Mouse (Mus musculus) thymus, adult 2 months (tissue): ENCODE results near the gene Fam43a. TPM values are rescaled to one million over a fixed set of nuclear protein-coding genes. Genes with fewer than 3 reads are reported as not detected.

ENCODE experiments used
- DNase-seq: peaks from one replicate; pipeline ENCODE4 v3.0.0; 2021
- H3K27ac ChIP-seq: fragments of 200-500 bp; 2 replicates; pipeline ENCODE4 v1.5.1; 2012; ENCODE audit warnings: low read length, control low read depth; ENCODE audit not compliant: control insufficient read depth, insufficient read depth
- H3K27me3 ChIP-seq: fragments of 200-500 bp; 2 replicates; pipeline ENCODE4 v1.6.1; 2012; ENCODE audit warnings: mild to moderate bottlenecking, low read length, moderate library complexity, mixed read lengths; ENCODE audit not compliant: control insufficient read depth, insufficient read depth
- H3K36me3 ChIP-seq: fragments of 200-500 bp; 2 replicates; pipeline ENCODE4 v1.6.1; 2012; ENCODE audit warnings: mild to moderate bottlenecking, low read length, moderate library complexity; ENCODE audit not compliant: control insufficient read depth, insufficient read depth
- H3K4me1 ChIP-seq: fragments of 200-500 bp; replicated peaks from 2 replicates; pipeline ENCODE4 v1.6.1; 2012; ENCODE audit warnings: low read length; ENCODE audit not compliant: control insufficient read depth, insufficient read depth
- H3K4me3 ChIP-seq: fragments of 200-500 bp; 2 replicates; pipeline ENCODE4 v1.5.1; 2012; ENCODE audit warnings: mild to moderate bottlenecking, low read length, control low read depth, moderate library complexity; ENCODE audit not compliant: control insufficient read depth, insufficient read depth
- CTCF ChIP-seq: fragments of 200-500 bp; IDR thresholded peaks from 2 replicates; pipeline ENCODE4 v1.5.1; 2012; ENCODE audit warnings: mild to moderate bottlenecking, control low read depth, low read length, moderate library complexity, borderline replicate concordance; ENCODE audit not compliant: control insufficient read depth, poor library complexity, insufficient read depth; ENCODE audit errors: extremely low read depth
- POLR2A ChIP-seq: fragments of 200-500 bp; IDR thresholded peaks from 2 replicates; pipeline ENCODE4 v1.6.1; 2012; ENCODE audit warnings: mild to moderate bottlenecking, low read length, control low read depth, moderate library complexity; ENCODE audit not compliant: control insufficient read depth, poor library complexity, insufficient read depth; ENCODE audit errors: extremely low read depth
- WGBS: fragments of 180-500 bp; shearing (Covaris S2); methylation state at CpG from one replicate; pipeline ENCODE4 v1.1.7; 2018; 5-methylcytosine and 5-hydroxymethylcytosine counted together
- polyA plus RNA-seq: library from polyadenylated mRNA; depleted of rRNA; stranded (reverse); fragments of >200 nt; gene quantifications from 2 replicates; pipeline ENCODE4 v1.2.3, GENCODE M21; 2012

The Fam43a gene
- polyA plus RNA-seq, 1 experiment, result 17.0 TPM

DNA sequence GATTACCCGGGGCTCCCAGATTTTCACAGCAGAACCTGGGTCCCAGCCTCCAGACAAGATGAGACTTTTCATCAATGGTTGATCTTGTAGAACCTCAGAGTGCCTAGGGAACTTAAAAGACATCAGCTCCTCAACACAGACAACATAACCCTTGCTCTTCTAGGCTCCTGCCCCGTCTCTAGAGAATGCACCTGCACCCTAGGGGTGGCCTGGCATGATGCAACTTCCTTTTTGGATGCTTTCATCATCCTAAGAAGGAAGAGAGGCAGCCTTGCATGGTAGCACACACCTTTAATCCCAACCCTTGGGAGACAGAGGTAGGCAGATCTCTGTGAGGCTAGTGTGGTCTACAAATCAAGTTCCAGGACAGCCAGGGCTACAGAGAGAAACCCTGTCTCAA lies 25.1 kb downstream of the Fam43a start:
- no peaks in the 10 kb centered on the region for H3K36me3 ChIP-seq
- H3K27me3 ChIP-seq, result no peaks in the 10 kb centered on the region
- no peak overlapping the region for H3K4me3 ChIP-seq
- TF ChIP-seq CTCF (no peak), POLR2A (no peak)
- 38% methylated on average over 2 of the region's 2 CpGs for WGBS
- peak overlapping the region; percentile 46; the same call in 1 of the 2 replicates for H3K27ac ChIP-seq
- peaks cover 10% of the 10 kb centered on the region for H3K4me1 ChIP-seq
- DNase-seq, result no peak

DNA sequence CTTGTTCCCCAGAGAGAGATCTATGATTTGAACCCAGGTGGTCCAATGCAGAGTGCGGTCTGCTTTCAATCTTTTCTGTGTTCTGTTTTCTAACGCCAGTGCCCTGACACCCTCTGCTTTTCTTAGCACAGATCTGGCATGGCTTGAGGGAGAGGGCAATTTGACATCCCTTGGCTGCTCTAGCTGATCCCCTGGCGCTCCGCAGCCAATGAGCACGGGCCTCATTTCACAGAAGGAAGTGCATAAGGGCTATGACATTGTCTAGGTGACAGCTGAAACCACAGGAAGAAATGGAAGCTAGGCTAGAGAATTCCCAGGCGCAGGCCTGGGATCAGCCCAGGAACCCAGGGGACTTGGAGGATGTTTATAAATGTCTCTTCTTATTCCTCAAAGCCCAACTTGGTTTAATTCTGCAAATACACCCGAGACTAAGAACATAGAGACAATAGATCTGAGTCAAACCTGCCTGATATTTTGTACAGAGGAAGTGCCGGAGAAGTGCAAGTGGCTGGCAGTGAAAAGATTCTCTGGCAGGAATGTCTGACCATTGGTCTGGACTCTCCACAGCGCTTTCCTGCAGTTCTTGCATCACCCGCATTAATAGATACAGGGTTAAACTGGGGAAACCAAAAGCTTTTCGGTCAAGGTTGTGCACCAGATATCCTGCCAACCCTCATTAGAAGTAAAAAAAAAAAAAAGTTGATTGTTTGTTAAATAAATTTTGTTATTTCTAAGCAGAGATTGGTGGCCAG lies 28.2 kb downstream of the Fam43a start:
- no peak for TF ChIP-seq CTCF
- no peak for TF ChIP-seq POLR2A
- no peak overlapping the region for H3K27ac ChIP-seq
- DNase-seq, result no peak
- H3K36me3 ChIP-seq, result no peaks in the 10 kb centered on the region
- H3K27me3 ChIP-seq, result no peaks in the 10 kb centered on the region
- 87% methylated on average over 11 of the region's 11 CpGs for WGBS
- no peak overlapping the region for H3K4me3 ChIP-seq
- H3K4me1 ChIP-seq, result peaks cover 13% of the 10 kb centered on the region

DNA sequence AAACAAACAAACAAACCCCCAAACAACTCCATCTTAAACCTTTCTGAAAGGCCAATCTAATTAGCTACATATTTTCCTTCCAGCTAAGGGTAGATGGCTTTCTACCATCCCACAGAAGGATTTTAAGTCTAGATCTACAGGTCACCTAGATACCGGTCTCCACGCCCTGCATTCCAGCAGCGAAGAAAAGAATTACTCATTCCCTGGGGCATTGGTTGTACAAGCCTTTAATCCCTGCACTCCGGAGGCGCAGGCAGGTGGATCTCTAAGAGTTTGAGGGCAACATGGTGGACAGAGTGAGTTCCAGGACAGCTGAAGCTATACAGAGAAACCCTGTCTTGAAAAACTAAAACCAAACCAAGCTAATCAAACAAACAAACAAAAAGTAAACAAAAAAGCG lies 28.9 kb downstream of the Fam43a start:
- 97% methylated on average over 6 of the region's 6 CpGs for WGBS
- no peak for TF ChIP-seq POLR2A
- no peak for TF ChIP-seq CTCF
- H3K36me3 ChIP-seq, result no peaks in the 10 kb centered on the region
- no peak overlapping the region for H3K27ac ChIP-seq
- H3K27me3 ChIP-seq, result no peaks in the 10 kb centered on the region
- peaks cover 18% of the 10 kb centered on the region for H3K4me1 ChIP-seq
- no peak overlapping the region for H3K4me3 ChIP-seq
- no peak for DNase-seq

DNA sequence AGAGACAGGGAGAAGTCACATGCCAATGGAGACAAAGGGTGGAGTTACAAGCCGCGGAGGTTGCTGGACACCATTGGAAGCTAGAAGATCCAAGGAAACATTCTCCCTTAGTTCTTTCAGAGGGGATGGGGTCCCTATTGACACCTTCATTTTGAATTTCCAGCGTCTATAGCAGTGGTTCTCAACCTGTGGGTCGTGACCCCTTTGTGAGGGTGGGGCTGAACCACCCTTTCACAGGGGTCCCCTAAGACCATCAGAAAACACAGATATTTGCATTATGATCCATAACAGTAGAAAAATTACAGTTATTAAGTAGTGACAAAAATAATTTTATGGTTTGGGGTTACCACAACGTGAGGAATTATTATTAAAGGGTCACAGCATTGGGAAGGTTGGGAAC lies 30.0 kb downstream of the Fam43a start:
- Histone ChIP-seq H3K4me3 (no peak overlapping the region), H3K27me3 (no peaks in the 10 kb centered on the region), H3K27ac (no peak overlapping the region), H3K36me3 (no peaks in the 10 kb centered on the region), H3K4me1 (peaks cover 21% of the 10 kb centered on the region)
- TF ChIP-seq CTCF (no peak), POLR2A (no peak)
- DNase-seq, result no peak
- 96% methylated on average over 5 of the region's 5 CpGs for WGBS

DNA sequence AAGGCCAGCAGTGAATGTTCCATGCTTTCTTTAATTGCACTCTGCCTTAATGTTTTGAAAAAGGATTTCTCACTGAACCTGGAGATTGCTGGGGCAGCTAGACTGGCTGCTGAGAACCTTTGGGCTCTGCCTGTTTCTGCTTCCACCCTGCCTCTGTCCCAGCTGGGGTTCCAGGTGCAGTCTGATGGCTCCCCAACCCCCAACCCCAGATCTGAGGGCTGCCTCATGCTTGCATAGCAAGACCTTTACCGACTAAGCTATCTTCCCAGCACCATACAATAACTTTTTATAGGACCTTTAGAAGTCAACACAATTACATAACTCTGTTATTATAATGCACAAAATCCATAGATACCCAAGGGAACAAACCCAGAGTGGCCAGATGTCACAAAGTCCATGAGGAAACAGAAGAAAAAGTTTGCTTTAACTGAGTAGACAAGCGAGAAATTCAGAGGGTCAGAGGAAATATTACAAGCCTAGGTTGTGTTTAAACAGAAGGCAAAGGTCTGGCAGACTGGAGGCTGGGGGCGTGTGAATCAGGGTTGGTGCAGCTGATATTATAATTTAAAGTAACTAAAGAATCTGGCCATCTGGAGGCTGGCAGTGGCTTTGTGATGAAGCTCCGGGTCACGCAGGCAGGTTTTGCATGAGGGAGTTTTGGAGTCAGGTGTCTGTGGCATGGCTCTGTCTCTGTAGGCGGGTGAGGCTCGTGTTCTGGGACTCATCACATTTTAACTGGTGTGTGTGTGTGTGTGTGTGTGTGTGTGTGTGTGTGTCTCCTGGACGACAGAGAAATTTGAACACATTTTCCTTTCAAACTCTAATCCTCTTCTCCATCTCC lies 34.6 kb downstream of the Fam43a start:
- Histone ChIP-seq H3K4me3 (no peak overlapping the region), H3K27me3 (no peaks in the 10 kb centered on the region), H3K27ac (peak overlapping the region; percentile 76), H3K4me1 (peaks cover 21% of the 10 kb centered on the region), H3K36me3 (no peaks in the 10 kb centered on the region)
- WGBS, result 36% methylated on average over 8 of the region's 8 CpGs
- TF ChIP-seq CTCF, result no peak
- TF ChIP-seq POLR2A, result no peak
- peak; percentile 53 for DNase-seq

DNA sequence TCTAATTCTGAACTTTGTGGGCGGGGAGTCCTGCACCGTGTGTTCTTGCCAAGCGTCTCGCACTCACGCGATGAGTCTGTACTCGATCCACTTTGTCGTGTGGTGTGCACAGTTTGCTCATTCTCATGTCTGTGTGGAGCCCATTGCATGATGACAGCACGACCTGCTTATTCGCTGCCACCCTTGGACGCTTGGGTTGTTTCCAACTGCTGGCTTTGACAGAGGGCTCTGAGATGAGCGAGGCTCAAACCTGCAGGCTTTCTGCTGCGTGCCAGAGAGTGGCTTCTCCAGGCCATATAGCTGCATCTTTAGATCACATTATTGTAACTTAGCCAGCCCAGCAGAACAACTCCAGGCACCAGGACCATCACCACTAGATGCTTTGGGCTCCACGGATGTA lies 39.1 kb downstream of the Fam43a start:
- no peak for TF ChIP-seq CTCF
- no peak for DNase-seq
- no peak overlapping the region for H3K4me3 ChIP-seq
- no peaks in the 10 kb centered on the region for H3K36me3 ChIP-seq
- peaks cover 11% of the 10 kb centered on the region for H3K4me1 ChIP-seq
- no peaks in the 10 kb centered on the region for H3K27me3 ChIP-seq
- WGBS, result 96% methylated on average over 14 of the region's 14 CpGs
- no peak overlapping the region for H3K27ac ChIP-seq
